Mouse (Mus musculus) embryonic facial prominence, embryonic 13.5 days (tissue): ENCODE measurements around the gene Nhlrc4. TPM values are rescaled to one million over a fixed set of nuclear protein-coding genes. Genes with fewer than 3 reads are reported as not detected.

Experiments used
- ATAC-seq: fragments of 200-750 bp; cut with Nextera tagmentation; 2 replicates; pipeline ENCODE4 v1.8.0; 2017; ENCODE audit warnings: low read depth; ENCODE audit not compliant: insufficient number of reproducible peaks, insufficient read depth, low FRiP score, low TSS enrichment
- H3K27ac ChIP-seq: fragments of 300-500 bp; sonication (generic); 2 replicates; pipeline ENCODE4 v1.5.1; 2015; ENCODE audit warnings: moderate library complexity, mild to moderate bottlenecking, inconsistent platforms
- H3K27me3 ChIP-seq: fragments of 300-500 bp; sonication (generic); 2 replicates; pipeline ENCODE4 v1.6.1; 2015; ENCODE audit warnings: mild to moderate bottlenecking, inconsistent platforms
- H3K36me3 ChIP-seq: fragments of 300-500 bp; sonication (generic); 2 replicates; pipeline ENCODE4 v1.6.1; 2015; ENCODE audit warnings: mild to moderate bottlenecking, inconsistent platforms
- H3K4me1 ChIP-seq: fragments of 300-500 bp; sonication (generic); 2 replicates; pipeline ENCODE4 v1.6.1; 2015; ENCODE audit warnings: inconsistent platforms
- H3K4me2 ChIP-seq: fragments of 300-500 bp; sonication (generic); 2 replicates; pipeline ENCODE4 v1.6.1; 2015; ENCODE audit warnings: moderate library complexity, mild to moderate bottlenecking, inconsistent platforms
- H3K4me3 ChIP-seq: fragments of 300-500 bp; sonication (generic); 2 replicates; pipeline ENCODE4 v1.5.1; 2015; ENCODE audit warnings: mild to moderate bottlenecking, inconsistent platforms
- H3K9ac ChIP-seq: fragments of 300-500 bp; sonication (generic); 2 replicates; pipeline ENCODE4 v1.6.1; 2015; ENCODE audit warnings: mild to moderate bottlenecking, inconsistent platforms
- H3K9me3 ChIP-seq: fragments of 300-500 bp; sonication (generic); 2 replicates; pipeline ENCODE4 v1.6.1; 2016; ENCODE audit warnings: inconsistent platforms
- WGBS: fragments of 180-500 bp; shearing (Covaris S2); methylation state at CpG from one replicate; pipeline ENCODE4 v1.1.7; 2015; ENCODE audit warnings: mixed read lengths; 5-methylcytosine and 5-hydroxymethylcytosine counted together
- polyA plus RNA-seq: library from polyadenylated mRNA; unstranded; fragments of >200 nt; fragmentation: Nextera tagmentation; extraction: Ambion mirVana; gene quantifications from 2 replicates; pipeline ENCODE4 v1.2.1, GENCODE M21; 2015

Nhlrc4 gene
- polyA plus RNA-seq, 1 experiment from 2014 or later = not detected

DNA sequence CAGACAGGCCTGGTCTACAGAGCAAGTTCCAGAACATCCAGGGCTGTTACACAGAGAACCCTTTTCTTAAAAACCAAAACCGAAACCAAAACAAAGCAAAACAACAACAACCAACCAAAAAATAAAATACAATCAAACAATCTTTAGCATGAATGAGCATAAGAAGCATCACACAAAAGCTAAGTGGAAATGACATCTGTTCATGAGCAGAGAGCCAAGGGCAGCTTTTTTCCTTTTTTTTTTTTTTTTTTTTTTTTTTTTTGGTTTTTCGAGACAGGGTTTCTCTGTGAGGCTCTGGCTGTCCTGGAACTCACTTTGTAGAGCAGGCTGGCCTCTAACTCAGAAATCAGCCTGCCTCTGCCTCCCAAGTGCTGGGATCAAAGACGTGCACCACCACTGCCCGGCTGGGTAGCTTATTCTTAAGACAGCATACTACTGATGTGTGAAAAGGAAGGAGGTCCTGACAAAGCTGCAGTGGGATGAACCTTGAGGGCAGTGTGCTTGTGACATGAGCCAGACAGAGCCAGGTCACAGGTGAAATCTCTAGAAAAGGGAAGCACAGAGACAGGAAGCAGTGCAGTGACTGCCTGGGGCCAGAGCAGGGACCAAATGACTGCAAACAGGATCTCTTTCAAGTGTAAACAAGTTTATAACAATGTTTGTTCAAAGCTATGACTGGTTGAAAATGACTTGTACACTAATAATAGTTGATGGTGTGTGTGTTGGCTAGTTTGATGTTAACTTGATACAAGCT, 26.4 kb upstream of the Nhlrc4 start:
- Histone ChIP-seq H3K4me3 (no peak overlapping the region), H3K4me1 (peaks cover 20% of the 10 kb centered on the region), H3K27me3 (no peaks in the 10 kb centered on the region), H3K9ac (no peak overlapping the region), H3K27ac (no peak overlapping the region), H3K9me3 (no peaks in the 10 kb centered on the region), H3K36me3 (peaks cover 18% of the 10 kb centered on the region), H3K4me2 (no peak overlapping the region)
- 85% methylated on average over 4 of the region's 4 CpGs for WGBS
- no peak for ATAC-seq

DNA sequence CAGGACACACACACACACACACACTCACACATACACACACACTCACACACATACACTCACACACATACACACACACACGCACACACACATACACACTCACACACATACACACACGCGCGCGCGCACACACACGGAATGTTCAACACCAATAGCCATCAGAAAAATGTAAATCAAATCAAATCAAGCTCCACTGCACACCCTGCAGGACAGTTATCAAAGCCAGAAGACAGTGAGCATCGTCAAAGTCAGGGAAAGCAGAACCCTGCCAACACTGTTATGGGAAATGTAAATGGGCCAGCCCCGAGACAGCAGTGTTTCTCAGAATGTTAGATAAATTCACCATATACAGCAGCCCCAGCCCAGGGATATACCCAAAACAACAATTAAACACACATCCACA, 25.7 kb upstream of the Nhlrc4 start:
- H3K27me3 ChIP-seq = no peaks in the 10 kb centered on the region
- H3K9me3 ChIP-seq = no peaks in the 10 kb centered on the region
- H3K36me3 ChIP-seq = peaks cover 20% of the 10 kb centered on the region
- H3K4me2 ChIP-seq = no peak overlapping the region
- H3K27ac ChIP-seq = no peak overlapping the region
- no peak overlapping the region for H3K9ac ChIP-seq
- H3K4me1 ChIP-seq = peaks cover 20% of the 10 kb centered on the region
- 93% methylated on average over 9 of the region's 9 CpGs for WGBS
- no peak overlapping the region for H3K4me3 ChIP-seq
- ATAC-seq = no peak

DNA sequence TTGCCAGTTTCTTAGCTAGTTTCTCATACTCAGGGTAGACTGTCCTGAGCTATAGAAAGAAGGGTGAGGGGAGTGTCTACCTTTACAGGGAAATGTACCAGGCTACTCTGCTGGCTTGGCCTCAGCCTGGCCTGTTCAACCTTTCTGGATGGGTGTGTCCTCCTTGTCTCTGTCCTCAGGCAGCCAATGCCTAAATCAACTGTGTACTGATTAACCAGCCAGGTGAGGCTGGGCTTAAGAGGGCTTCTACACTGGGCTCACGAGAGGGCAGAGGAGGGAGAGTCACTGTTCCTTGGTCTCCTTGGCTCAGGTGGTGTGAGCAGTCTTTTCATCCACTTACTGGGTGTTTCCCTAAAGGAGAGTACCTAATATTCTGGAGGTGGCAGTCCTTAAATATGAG, 23.4 kb upstream of the Nhlrc4 start:
- Histone ChIP-seq H3K4me1 (peaks cover 6% of the 10 kb centered on the region; the same call in 1 of the 2 replicates), H3K9ac (no peak overlapping the region), H3K27ac (no peak overlapping the region), H3K4me2 (no peak overlapping the region), H3K27me3 (no peaks in the 10 kb centered on the region), H3K36me3 (peaks cover 42% of the 10 kb centered on the region), H3K4me3 (no peak overlapping the region), H3K9me3 (no peaks in the 10 kb centered on the region)
- ATAC-seq = no peak
- WGBS = 81% methylated on average over 1 of the region's 1 CpGs

DNA sequence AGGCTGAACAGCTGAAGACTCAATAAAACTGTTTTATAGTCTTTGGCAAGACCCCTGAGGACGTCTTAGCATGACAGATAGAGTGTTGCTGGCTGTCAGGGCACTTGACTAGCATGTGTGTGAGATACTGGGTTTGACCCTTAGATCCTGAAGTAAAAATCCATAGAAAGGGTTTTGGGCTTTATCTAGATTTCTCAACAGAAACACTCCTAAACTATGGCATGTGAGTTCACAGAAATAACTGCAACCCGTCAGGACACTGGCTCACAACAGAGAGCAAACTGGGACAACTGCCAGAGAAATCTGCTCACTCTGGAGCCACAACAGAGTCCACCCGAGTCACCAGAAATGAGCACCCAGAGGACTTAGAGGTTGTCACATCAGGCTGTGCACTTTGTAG, 22.9 kb upstream of the Nhlrc4 start:
- ATAC-seq = no peak
- H3K27me3 ChIP-seq = no peaks in the 10 kb centered on the region
- H3K9me3 ChIP-seq = no peaks in the 10 kb centered on the region
- peaks cover 43% of the 10 kb centered on the region for H3K36me3 ChIP-seq
- H3K9ac ChIP-seq = no peak overlapping the region
- H3K4me2 ChIP-seq = no peak overlapping the region
- 72% methylated on average over 3 of the region's 3 CpGs for WGBS
- H3K4me1 ChIP-seq = peaks cover under 1% of the 10 kb centered on the region; the same call in 1 of the 2 replicates
- H3K4me3 ChIP-seq = no peak overlapping the region
- H3K27ac ChIP-seq = no peak overlapping the region

DNA sequence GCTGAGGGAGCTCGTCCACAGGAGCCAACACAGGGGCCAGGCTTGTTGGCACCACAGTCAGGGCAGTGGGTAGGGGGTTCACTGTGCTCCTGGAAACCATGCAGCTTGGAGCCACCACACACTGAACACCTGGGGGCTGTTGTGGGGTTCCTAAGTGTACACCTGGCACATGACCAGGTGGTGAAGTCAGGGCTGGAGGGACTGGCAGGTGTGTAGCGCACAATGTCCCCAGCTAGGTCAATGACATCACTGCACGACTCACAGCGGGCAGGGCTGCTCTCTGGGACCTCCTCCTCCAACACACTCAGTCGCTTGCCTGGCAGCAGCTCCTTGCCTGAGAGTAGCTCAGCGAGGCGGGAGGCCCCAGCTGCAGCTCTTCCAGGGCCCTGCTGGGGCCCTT, 19.5 kb upstream of the Nhlrc4 start:
- no peak overlapping the region for H3K4me3 ChIP-seq
- H3K36me3 ChIP-seq = peaks cover 70% of the 10 kb centered on the region
- H3K4me2 ChIP-seq = no peak overlapping the region
- H3K9ac ChIP-seq = no peak overlapping the region
- H3K9me3 ChIP-seq = no peaks in the 10 kb centered on the region
- no peak for ATAC-seq
- no peak overlapping the region for H3K27ac ChIP-seq
- 90% methylated on average over 7 of the region's 7 CpGs for WGBS
- H3K27me3 ChIP-seq = no peaks in the 10 kb centered on the region
- no peaks in the 10 kb centered on the region for H3K4me1 ChIP-seq

DNA sequence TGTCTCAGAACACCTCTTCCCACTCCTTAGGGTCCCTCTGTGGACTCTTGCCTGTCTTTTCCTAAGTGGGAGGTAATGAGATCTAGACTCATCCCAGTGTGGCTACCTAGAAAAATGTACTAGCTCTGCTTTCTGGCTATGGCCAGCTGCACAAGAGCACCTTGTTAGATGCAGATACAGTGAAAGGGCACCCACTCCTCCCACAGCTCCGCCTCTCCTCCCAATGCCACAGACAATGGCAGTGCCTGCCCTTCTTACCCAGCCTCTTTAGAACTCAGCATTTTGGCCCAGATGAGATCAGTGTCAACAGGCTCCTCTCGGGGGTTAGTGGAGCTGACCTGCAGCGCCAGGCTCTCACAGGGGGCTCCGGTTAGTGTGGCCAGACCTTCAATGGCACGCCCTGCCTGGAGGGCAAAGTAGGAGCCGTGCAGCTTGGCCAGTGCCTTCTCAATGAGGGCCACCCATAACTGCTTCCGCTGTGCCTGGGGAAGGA, 17.7 kb upstream of the Nhlrc4 start:
- H3K4me1 ChIP-seq = no peaks in the 10 kb centered on the region
- H3K27ac ChIP-seq = no peak overlapping the region
- H3K4me3 ChIP-seq = no peak overlapping the region
- H3K9me3 ChIP-seq = no peaks in the 10 kb centered on the region
- no peak for ATAC-seq
- H3K9ac ChIP-seq = no peak overlapping the region
- WGBS = 88% methylated on average over 7 of the region's 7 CpGs
- no peaks in the 10 kb centered on the region for H3K27me3 ChIP-seq
- H3K36me3 ChIP-seq = peaks cover 87% of the 10 kb centered on the region
- no peak overlapping the region for H3K4me2 ChIP-seq

DNA sequence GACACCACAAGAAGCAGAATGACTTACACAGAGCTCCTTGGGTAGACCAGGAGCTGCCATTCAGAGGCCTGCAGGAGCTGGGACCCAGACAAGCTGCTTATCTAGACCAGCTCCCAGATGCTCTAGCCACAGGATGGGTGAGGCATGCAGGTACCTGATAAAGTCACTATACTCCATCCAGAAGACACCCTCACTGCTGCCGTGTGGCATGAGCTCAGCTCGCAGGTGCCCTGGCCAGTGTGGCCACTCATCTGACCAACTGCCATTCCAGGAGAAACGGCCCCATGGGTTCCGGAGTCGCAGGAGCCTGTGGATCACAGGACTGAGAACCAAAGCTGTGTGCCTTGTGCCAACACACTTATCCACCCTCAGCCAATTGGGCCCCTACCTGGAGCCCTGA, 16.8 kb upstream of the Nhlrc4 start:
- no peak for ATAC-seq

DNA sequence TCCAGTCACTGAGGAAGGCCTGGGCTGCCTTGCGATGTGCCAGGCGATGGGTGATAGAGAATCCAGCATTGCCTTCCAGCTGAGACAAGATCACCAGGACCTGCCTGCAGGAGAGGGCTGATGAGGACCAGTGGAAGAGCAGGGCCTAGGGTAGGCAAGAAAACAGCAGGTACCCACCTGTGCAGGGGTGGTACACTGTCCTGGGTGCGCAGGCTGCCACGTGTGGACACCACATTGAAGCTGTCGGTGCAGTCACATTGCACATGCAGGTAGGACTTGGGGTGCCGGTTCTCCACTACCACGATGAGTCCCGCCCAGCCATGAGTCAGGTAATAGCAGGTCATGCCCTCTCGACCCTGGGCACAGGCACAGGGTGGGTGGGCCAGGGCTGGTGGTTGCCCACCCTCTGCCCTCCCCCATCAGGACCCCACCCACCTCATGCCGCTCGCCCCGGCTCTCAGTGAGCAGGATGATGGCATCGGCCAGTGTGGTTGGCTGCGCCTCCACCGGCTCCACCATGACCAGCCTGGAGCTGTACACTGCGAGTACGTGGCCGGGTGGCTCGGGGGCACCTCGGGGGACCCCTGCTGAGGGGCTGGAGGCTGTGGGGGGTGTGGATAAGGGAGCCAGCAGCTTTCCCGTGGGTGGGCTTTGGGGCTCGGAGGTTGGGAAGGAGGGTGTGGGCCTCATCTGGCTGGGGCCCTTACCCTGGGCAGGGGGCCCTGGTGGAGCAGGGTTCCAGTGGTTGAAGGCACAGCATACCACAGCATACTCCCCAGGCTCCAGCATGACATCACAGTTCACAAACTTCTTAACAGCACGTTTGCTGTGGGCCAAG, 15.1 kb upstream of the Nhlrc4 start:
- peaks cover 76% of the 10 kb centered on the region for H3K36me3 ChIP-seq
- no peak overlapping the region for H3K9ac ChIP-seq
- no peak overlapping the region for H3K4me2 ChIP-seq
- no peak overlapping the region for H3K4me3 ChIP-seq
- ATAC-seq = no peak
- 90% methylated on average over 23 of the region's 23 CpGs for WGBS
- no peaks in the 10 kb centered on the region for H3K9me3 ChIP-seq
- peaks cover 9% of the 10 kb centered on the region for H3K4me1 ChIP-seq
- H3K27me3 ChIP-seq = no peaks in the 10 kb centered on the region
- H3K27ac ChIP-seq = no peak overlapping the region

More for the DNA sequence above, 16.8 kb upstream of the Nhlrc4 start:
- Histone ChIP-seq H3K4me1 (0 out of 2 replicates have a peak, but pooled peaks cover 4% of the 10 kb centered on the region), H3K27ac (no peak overlapping the region), H3K36me3 (peaks cover 87% of the 10 kb centered on the region), H3K9me3 (no peaks in the 10 kb centered on the region), H3K4me2 (no peak overlapping the region), H3K9ac (no peak overlapping the region), H3K27me3 (no peaks in the 10 kb centered on the region), H3K4me3 (no peak overlapping the region)
- 94% methylated on average over 5 of the region's 5 CpGs for WGBS

DNA sequence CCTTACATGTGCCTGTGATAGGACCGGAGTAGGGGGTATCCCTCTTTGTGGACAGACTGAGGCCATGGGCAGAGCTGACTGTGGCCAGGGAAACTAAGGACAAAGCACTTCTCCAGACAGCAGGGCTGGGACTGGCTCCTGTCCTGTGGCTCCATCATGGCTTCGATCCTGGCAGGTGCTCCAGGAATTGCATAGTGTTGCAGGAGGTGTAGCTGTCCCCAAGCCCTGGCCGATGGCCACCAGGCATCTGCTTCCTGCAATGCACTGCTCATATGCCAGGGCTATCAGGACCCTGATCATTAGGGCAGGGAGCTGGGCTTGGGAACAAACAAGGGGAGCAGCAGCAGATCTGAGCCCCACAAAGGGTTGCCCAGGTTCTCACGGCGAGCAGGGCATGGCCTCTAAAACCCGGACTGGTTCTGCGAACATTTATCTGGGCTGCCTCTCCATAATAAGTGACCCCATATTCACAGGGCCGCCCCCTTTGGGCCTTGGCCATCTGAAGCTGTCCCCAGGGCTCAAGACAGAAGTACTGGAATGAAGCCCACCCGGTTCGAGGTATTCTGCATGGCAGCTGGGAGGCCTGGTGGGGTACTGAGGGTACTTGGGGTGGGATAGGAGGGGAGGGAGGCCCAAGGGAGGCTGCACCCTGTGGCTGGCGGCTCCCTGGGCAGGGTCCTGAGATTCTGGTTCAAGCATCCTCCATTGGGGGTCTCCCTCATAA, 14.2 kb upstream of the Nhlrc4 start:
- Histone ChIP-seq H3K4me2 (no peak overlapping the region), H3K27me3 (peaks cover 3% of the 10 kb centered on the region), H3K4me3 (no peak overlapping the region), H3K27ac (no peak overlapping the region), H3K9me3 (no peaks in the 10 kb centered on the region), H3K4me1 (peaks cover 9% of the 10 kb centered on the region), H3K36me3 (peaks cover 67% of the 10 kb centered on the region), H3K9ac (no peak overlapping the region)
- 95% methylated on average over 11 of the region's 11 CpGs for whole genome bisulfite sequencing
- ATAC-seq = no peak

DNA sequence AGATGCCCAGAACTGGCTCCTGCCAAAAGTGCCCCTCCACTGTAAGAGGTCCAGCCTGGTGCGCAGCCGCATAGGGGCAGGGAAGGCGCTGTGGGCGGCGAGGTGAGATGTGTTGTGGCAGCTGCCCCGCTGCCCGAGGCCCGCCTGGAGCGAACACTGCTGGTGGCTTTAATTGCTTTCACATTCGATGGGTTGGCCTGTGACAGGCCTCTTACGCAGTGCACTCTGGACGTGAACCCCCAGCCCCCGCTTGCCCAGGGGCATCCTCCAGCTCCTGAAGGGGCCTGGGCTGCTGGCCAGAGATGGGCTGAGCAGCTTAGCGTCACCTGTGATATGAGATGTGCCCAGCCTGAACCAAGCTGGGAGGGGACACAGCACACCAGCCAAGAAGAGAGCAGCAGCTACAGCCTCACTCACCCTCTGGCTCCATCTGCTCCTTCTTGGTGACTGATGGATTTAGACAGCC, 12.9 kb upstream of the Nhlrc4 start:
- peaks cover 16% of the 10 kb centered on the region for H3K27me3 ChIP-seq
- 63% methylated on average over 14 of the region's 14 CpGs for WGBS
- no peak overlapping the region for H3K9ac ChIP-seq
- no peaks in the 10 kb centered on the region for H3K9me3 ChIP-seq
- H3K4me3 ChIP-seq = no peak overlapping the region
- no peak overlapping the region for H3K4me2 ChIP-seq
- no peak overlapping the region for H3K27ac ChIP-seq
- ATAC-seq = no peak
- peaks cover 54% of the 10 kb centered on the region for H3K36me3 ChIP-seq
- peaks cover 9% of the 10 kb centered on the region for H3K4me1 ChIP-seq

DNA sequence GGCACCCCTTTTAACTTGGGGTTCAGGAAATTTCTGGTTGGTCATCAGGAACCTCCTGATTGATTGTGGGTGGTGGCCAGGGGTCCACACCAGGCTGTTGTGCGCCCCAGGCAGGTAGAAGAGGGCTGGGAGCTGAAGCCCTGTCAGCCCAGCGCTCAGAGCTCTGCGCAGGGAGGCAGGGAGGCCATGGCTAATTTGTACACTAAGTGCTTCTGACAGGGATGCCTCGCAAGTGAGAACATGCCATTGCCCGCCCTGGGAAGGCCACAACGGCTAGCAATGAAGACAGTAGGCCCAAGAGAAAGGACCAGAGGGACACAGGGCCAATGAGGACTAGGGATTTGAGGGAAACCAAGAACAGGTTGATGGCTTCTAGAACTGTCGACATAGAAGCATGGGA, 11.9 kb upstream of the Nhlrc4 start:
- peaks cover 44% of the 10 kb centered on the region for H3K36me3 ChIP-seq
- WGBS = 68% methylated on average over 7 of the region's 7 CpGs
- H3K4me3 ChIP-seq = no peak overlapping the region
- H3K9me3 ChIP-seq = no peaks in the 10 kb centered on the region
- H3K27ac ChIP-seq = no peak overlapping the region
- no peak for ATAC-seq
- H3K27me3 ChIP-seq = peaks cover 26% of the 10 kb centered on the region
- H3K4me1 ChIP-seq = peaks cover 18% of the 10 kb centered on the region
- H3K4me2 ChIP-seq = no peak overlapping the region
- peak overlapping the region; percentile 21; the same call in 1 of the 2 replicates for H3K9ac ChIP-seq
